Mouse (Mus musculus) liver, embryonic 14.5 days (tissue): ENCODE measurements at regions not wholly inside any gene's neighbourhood (a gene's known extent, or its start where the extent isn't known, plus 50 kb on each side); places are given as distances from the start of the nearest gene placed in this dataset.
A peak's percentile ranks its signal among the peaks of the same experiment; 100 is the strongest.

ENCODE experiments used
- ATAC-seq: fragments of 200-750 bp; cut with Nextera tagmentation; 2 replicates; pipeline ENCODE4 v1.8.0; 2017; ENCODE audit warnings: moderate number of reproducible peaks, mild to moderate bottlenecking, moderate library complexity; ENCODE audit not compliant: insufficient read depth
- DNase-seq, 3 experiments: peaks; one replicate each; pipeline ENCODE4 v3.0.0-alpha.2; 2012 to 2013; ENCODE audit warnings: low read depth in 3 of 3, low spot score in 3 of 3
- H3K27ac ChIP-seq: fragments of 300-500 bp; sonication (generic); 2 replicates; pipeline ENCODE4 v1.5.1; 2014; ENCODE audit warnings: moderate library complexity, mild to moderate bottlenecking, control low read depth, inconsistent platforms
- H3K27me3 ChIP-seq: fragments of 300-500 bp; sonication (generic); 2 replicates; pipeline ENCODE4 v1.6.1; 2014; ENCODE audit warnings: mild to moderate bottlenecking, low read length, moderate library complexity; ENCODE audit not compliant: control insufficient read depth, insufficient read depth
- H3K36me3 ChIP-seq: fragments of 300-500 bp; sonication (generic); replicated peaks from 2 replicates; pipeline ENCODE4 v1.6.1; 2014; ENCODE audit warnings: low read depth; ENCODE audit not compliant: control insufficient read depth, insufficient read depth
- H3K4me1 ChIP-seq, 2 experiments: fragments of 200-500 bp in 1 of 2; fragments of 300-500 bp in 1 of 2; sonication (generic) in 1 of 2; replicated peaks; 2 replicates each; pipeline ENCODE4 v1.6.1; 2012 to 2014; ENCODE audit warnings: antibody characterized with exemption in 1 of 2, inconsistent platforms in 1 of 2, low read length in 1 of 2; ENCODE audit not compliant: control insufficient read depth in 2 of 2, insufficient read depth in 2 of 2
- H3K4me2 ChIP-seq: fragments of 300-500 bp; sonication (generic); 2 replicates; pipeline ENCODE4 v1.6.1; 2014; ENCODE audit warnings: low read depth, mild to moderate bottlenecking, control low read depth, moderate library complexity
- H3K4me3 ChIP-seq, 2 experiments: fragments of 200-500 bp in 1 of 2; fragments of 300-500 bp in 1 of 2; sonication (generic) in 1 of 2; 2 replicates each; pipeline ENCODE4 v1.5.1; 2012 to 2014; ENCODE audit warnings: low read depth in 2 of 2, low read length in 2 of 2, mild to moderate bottlenecking in 2 of 2, control low read depth in 1 of 2, inconsistent platforms in 1 of 2, moderate library complexity in 1 of 2; ENCODE audit not compliant: insufficient read depth in 1 of 2
- H3K9ac ChIP-seq: fragments of 300-500 bp; sonication (generic); replicated peaks from 2 replicates; pipeline ENCODE4 v1.6.1; 2014; ENCODE audit warnings: mild to moderate bottlenecking, control low read depth, moderate library complexity
- H3K9me3 ChIP-seq: fragments of 300-500 bp; sonication (generic); 2 replicates; pipeline ENCODE4 v1.6.1; 2016; ENCODE audit warnings: low read length, mixed read lengths; ENCODE audit not compliant: control insufficient read depth
- CTCF ChIP-seq: IDR thresholded peaks from 2 replicates; pipeline ENCODE4 v1.5.1; 2016; ENCODE audit warnings: antibody characterized with exemption, low read depth, control low read depth
- EP300 ChIP-seq: IDR thresholded peaks from 2 replicates; pipeline ENCODE4 v1.6.1; 2016; ENCODE audit warnings: antibody characterized with exemption, low read depth
- WGBS: fragments of 180-500 bp; shearing (Covaris S2); extraction: QIAGEN DNeasy Blood & Tissue Kit; methylation state at CpG from one replicate; pipeline ENCODE4 v1.1.7; 2014; ENCODE audit not compliant: insufficient replicate concordance; 5-methylcytosine and 5-hydroxymethylcytosine counted together

- Histone ChIP-seq H3K36me3 (no peaks in the 10 kb centered on the region), H3K9ac (no peak overlapping the region), H3K4me2 (no peak overlapping the region), H3K27me3 (no peaks in the 10 kb centered on the region), H3K27ac (no peak overlapping the region), H3K4me1 (peaks cover 14 to 21% of the 10 kb centered on the region in 2 experiments), H3K4me3 (no peak overlapping the region), H3K9me3 (no peaks in the 10 kb centered on the region)
- 67% methylated on average over 3 of the region's 3 CpGs for WGBS
- ATAC-seq (no peak), DNase-seq (no peak)
- TF ChIP-seq CTCF (no peak), EP300 (no peak)
These were observed 88.2 kb upstream of the Gpr139 start for GRCm38 (mm10) chr7:119272621-119273020.

- Histone ChIP-seq H3K27ac (peak overlapping the region; percentile 25), H3K4me2 (peak overlapping the region; percentile 60), H3K36me3 (no peaks in the 10 kb centered on the region), H3K9me3 (no peaks in the 10 kb centered on the region), H3K27me3 (no peaks in the 10 kb centered on the region), H3K4me1 (peaks cover 14 to 21% of the 10 kb centered on the region in 2 experiments), H3K9ac (no peak overlapping the region), H3K4me3 (no peak overlapping the region)
- TF ChIP-seq CTCF (no peak), EP300 (no peak)
- ATAC-seq (peak; percentile 69), DNase-seq (no peak)
- 14% methylated on average over 1 of the region's 1 CpGs for WGBS
These were observed 87.0 kb upstream of the Gpr139 start for GRCm38 (mm10) chr7:119271427-119271826.

- peak overlapping the region; percentile 73 for H3K27ac ChIP-seq
- no peaks in the 10 kb centered on the region for H3K27me3 ChIP-seq
- DNase-seq, result peak; percentile 58 to 62 (median 62)
- WGBS, result 24% methylated on average over 8 of the region's 8 CpGs
- TF ChIP-seq CTCF (no peak), EP300 (peak; percentile 90)
- peak overlapping the region; percentile 60 for H3K4me2 ChIP-seq
- peak overlapping the region; percentile 7 to 34; a peak in 3 of 4 replicates for H3K4me3 ChIP-seq
- H3K9ac ChIP-seq, result peak overlapping the region; percentile 36
- H3K36me3 ChIP-seq, result no peaks in the 10 kb centered on the region
- no peaks in the 10 kb centered on the region for H3K9me3 ChIP-seq
- ATAC-seq, result peak; percentile 99
- H3K4me1 ChIP-seq, result peaks cover 14 to 21% of the 10 kb centered on the region in 2 experiments
These were observed 86.5 kb upstream of the Gpr139 start for GRCm38 (mm10) chr7:119270826-119271420.

- no peaks in the 10 kb centered on the region for H3K36me3 ChIP-seq
- no peak overlapping the region for H3K4me2 ChIP-seq
- H3K4me3 ChIP-seq, result no peak overlapping the region
- peaks cover 5 to 7% of the 10 kb centered on the region in 2 experiments for H3K4me1 ChIP-seq
- no peaks in the 10 kb centered on the region for H3K27me3 ChIP-seq
- no peak overlapping the region for H3K27ac ChIP-seq
- ATAC-seq, result no peak
- no peaks in the 10 kb centered on the region for H3K9me3 ChIP-seq
- WGBS, result 36% methylated on average over 3 of the region's 3 CpGs
- TF ChIP-seq CTCF (no peak), EP300 (no peak)
- no peak for DNase-seq
- no peak overlapping the region for H3K9ac ChIP-seq
These were observed 73.8 kb upstream of the Gpr139 start for GRCm38 (mm10) chr7:119258222-119258621.

- WGBS, result 56% methylated on average over 3 of the region's 3 CpGs
These were observed 72.5 kb upstream of the Gpr139 start for GRCm38 (mm10) chr7:119256916-119257315.

More at GRCm38 (mm10) chr7:119256916-119257315, 72.5 kb upstream of the Gpr139 start:
- H3K4me2 ChIP-seq, result no peak overlapping the region
- H3K4me3 ChIP-seq, result no peak overlapping the region
- DNase-seq (no peak), ATAC-seq (no peak)
- H3K9me3 ChIP-seq, result no peaks in the 10 kb centered on the region
- no peak overlapping the region for H3K27ac ChIP-seq
- H3K27me3 ChIP-seq, result no peaks in the 10 kb centered on the region
- no peak overlapping the region for H3K9ac ChIP-seq
- H3K36me3 ChIP-seq, result no peaks in the 10 kb centered on the region
- H3K4me1 ChIP-seq, result peaks cover 15 to 17% of the 10 kb centered on the region in 2 experiments
- TF ChIP-seq EP300, result no peak
- TF ChIP-seq CTCF, result no peak
